Mouse (Mus musculus) limb, embryonic 13.5 days (tissue): Measurements from ENCODE around the gene Serpina1a. TPM values are rescaled to one million over a fixed set of nuclear protein-coding genes. Genes with fewer than 3 reads are reported as not detected.
"Not testable (repeated sequence)": the region's sequence is repeated elsewhere in the genome, so short reads cannot be mapped to it uniquely, and the experiment has no call there.

Experiments
- ATAC-seq: fragments of 200-750 bp; cut with Nextera tagmentation; 2 replicates; pipeline ENCODE4 v1.8.0; 2017; ENCODE audit warnings: low read depth, moderate number of reproducible peaks, moderate TSS enrichment; ENCODE audit not compliant: low FRiP score
- H3K27ac ChIP-seq: fragments of 300-500 bp; sonication (generic); 2 replicates; pipeline ENCODE4 v1.5.1; 2015; ENCODE audit warnings: inconsistent platforms, mild to moderate bottlenecking, moderate library complexity
- H3K27me3 ChIP-seq: fragments of 300-500 bp; sonication (generic); 2 replicates; pipeline ENCODE4 v1.6.1; 2015; ENCODE audit warnings: mild to moderate bottlenecking, inconsistent platforms
- H3K36me3 ChIP-seq: fragments of 300-500 bp; sonication (generic); 2 replicates; pipeline ENCODE4 v1.6.1; 2015; ENCODE audit warnings: inconsistent platforms, mild to moderate bottlenecking, moderate library complexity
- H3K4me1 ChIP-seq: fragments of 300-500 bp; sonication (generic); 2 replicates; pipeline ENCODE4 v1.6.1; 2015; ENCODE audit warnings: inconsistent platforms
- H3K4me2 ChIP-seq: fragments of 300-500 bp; sonication (generic); replicated peaks from 2 replicates; pipeline ENCODE4 v1.6.1; 2015; ENCODE audit warnings: inconsistent platforms, mild to moderate bottlenecking, moderate library complexity
- H3K4me3 ChIP-seq: fragments of 300-500 bp; sonication (generic); 2 replicates; pipeline ENCODE4 v1.5.1; 2015; ENCODE audit warnings: moderate library complexity, mild to moderate bottlenecking, inconsistent platforms
- H3K9ac ChIP-seq: fragments of 300-500 bp; sonication (generic); 2 replicates; pipeline ENCODE4 v1.6.1; 2015; ENCODE audit warnings: mild to moderate bottlenecking, inconsistent platforms
- H3K9me3 ChIP-seq: fragments of 300-500 bp; sonication (generic); 2 replicates; pipeline ENCODE4 v1.6.1; 2016; ENCODE audit warnings: inconsistent platforms
- WGBS: fragments of 180-500 bp; shearing (Covaris S2); methylation state at CpG from one replicate; pipeline ENCODE4 v1.1.7; 2015; 5-methylcytosine and 5-hydroxymethylcytosine counted together
- polyA plus RNA-seq: library from polyadenylated mRNA; unstranded; fragments of >200 nt; fragmentation: Nextera tagmentation; extraction: Ambion mirVana; gene quantifications from 2 replicates; pipeline ENCODE4 v1.2.1, GENCODE M21; 2015

The Serpina1a gene
- polyA plus RNA-seq, result 0.14 and 0.69 TPM in 2 replicates

- not testable (repeated sequence) for H3K4me2 ChIP-seq, H3K36me3 ChIP-seq, ATAC-seq, H3K4me1 ChIP-seq, H3K27ac ChIP-seq, H3K4me3 ChIP-seq, H3K9me3 ChIP-seq, H3K9ac ChIP-seq, H3K27me3 ChIP-seq
- WGBS, result 82% methylated on average over 9 of the region's 9 CpGs
Observed at GRCm38 (mm10) chr12:103863101-103863974, at the start of gene Serpina1a. TSS of gene Serpina1a (minus strand) at chr12:103863562.

- H3K4me2 ChIP-seq, H3K27ac ChIP-seq, ATAC-seq, H3K4me3 ChIP-seq, H3K27me3 ChIP-seq, H3K9ac ChIP-seq, H3K36me3 ChIP-seq, H3K9me3 ChIP-seq, H3K4me1 ChIP-seq: not testable (repeated sequence)
- 93% methylated on average over 12 of the region's 16 CpGs for WGBS
Observed at GRCm38 (mm10) chr12:103909181-103909580, 45.8 kb upstream of the Serpina1a start.

GRCm38 (mm10) chr12:103907746-103908145, 44.4 kb upstream of the Serpina1a start:
- 29% methylated on average over 1 of the region's 1 CpGs for WGBS
- not testable (repeated sequence) for ATAC-seq, H3K9me3 ChIP-seq, H3K4me2 ChIP-seq, H3K4me1 ChIP-seq, H3K9ac ChIP-seq, H3K27me3 ChIP-seq, H3K36me3 ChIP-seq, H3K4me3 ChIP-seq, H3K27ac ChIP-seq

GRCm38 (mm10) chr12:103904837-103905340, 41.5 kb upstream of the Serpina1a start, which contains the start of gene Serpina1c:
TSS of gene Serpina1c (minus strand) at chr12:103904887.
- not testable (repeated sequence) for H3K4me2 ChIP-seq, H3K9me3 ChIP-seq, H3K27ac ChIP-seq, H3K9ac ChIP-seq, H3K27me3 ChIP-seq, H3K36me3 ChIP-seq, H3K4me1 ChIP-seq, H3K4me3 ChIP-seq, ATAC-seq
- WGBS, result 85% methylated on average over 4 of the region's 4 CpGs

GRCm38 (mm10) chr12:103901929-103902328, 38.6 kb upstream of the Serpina1a start:
- H3K9ac ChIP-seq, H3K4me1 ChIP-seq, H3K4me2 ChIP-seq, H3K27me3 ChIP-seq, H3K9me3 ChIP-seq, H3K27ac ChIP-seq, H3K36me3 ChIP-seq, ATAC-seq, H3K4me3 ChIP-seq: not testable (repeated sequence)
- 85% methylated on average over 3 of the region's 3 CpGs for WGBS

GRCm38 (mm10) chr12:103866873-103867272, 3.5 kb upstream of the Serpina1a start:
- not testable (repeated sequence) for H3K4me2 ChIP-seq, H3K27me3 ChIP-seq, H3K9ac ChIP-seq, H3K27ac ChIP-seq, H3K4me1 ChIP-seq, H3K4me3 ChIP-seq, ATAC-seq, H3K36me3 ChIP-seq, H3K9me3 ChIP-seq
- 65% methylated on average over 1 of the region's 1 CpGs for WGBS

- Histone ChIP-seq H3K9me3 (no peaks in the 10 kb centered on the region), H3K9ac (no peak overlapping the region), H3K4me1 (no peaks in the 10 kb centered on the region), H3K36me3 (no peaks in the 10 kb centered on the region), H3K4me3 (no peak overlapping the region), H3K27me3 (no peaks in the 10 kb centered on the region), H3K4me2 (no peak overlapping the region), H3K27ac (no peak overlapping the region)
- 62% methylated on average over 3 of the region's 3 CpGs for WGBS
- no peak for ATAC-seq
Observed at GRCm38 (mm10) chr12:103860976-103861375, 2.4 kb downstream of the Serpina1a start.

- 83% methylated on average over 3 of the region's 4 CpGs for WGBS
- not testable (repeated sequence) for H3K4me3 ChIP-seq, H3K9ac ChIP-seq, H3K4me1 ChIP-seq, H3K9me3 ChIP-seq, H3K27me3 ChIP-seq, H3K36me3 ChIP-seq, H3K27ac ChIP-seq, ATAC-seq, H3K4me2 ChIP-seq
Observed at GRCm38 (mm10) chr12:103860571-103860970, 2.8 kb downstream of the Serpina1a start.

- WGBS, result 68% methylated on average over 3 of the region's 3 CpGs
- ATAC-seq, H3K9ac ChIP-seq: not testable (repeated sequence)
Observed at GRCm38 (mm10) chr12:103859584-103859983, 3.8 kb downstream of the Serpina1a start.

GRCm38 (mm10) chr12:103853032-103853431, 10.3 kb downstream of the Serpina1a start:
- ATAC-seq, H3K4me1 ChIP-seq, H3K27ac ChIP-seq, H3K4me2 ChIP-seq, H3K9me3 ChIP-seq, H3K36me3 ChIP-seq, H3K27me3 ChIP-seq, H3K9ac ChIP-seq, H3K4me3 ChIP-seq: not testable (repeated sequence)
- WGBS, result 76% methylated on average over 2 of the region's 2 CpGs

More at GRCm38 (mm10) chr12:103859584-103859983, 3.8 kb downstream of the Serpina1a start:
- H3K4me2 ChIP-seq, H3K9me3 ChIP-seq, H3K4me3 ChIP-seq, H3K27me3 ChIP-seq, H3K36me3 ChIP-seq, H3K27ac ChIP-seq, H3K4me1 ChIP-seq: not testable (repeated sequence)

GRCm38 (mm10) chr12:103830273-103830672, 33.1 kb downstream of the Serpina1a start, which contains the start of gene Serpina1b:
TSS of gene Serpina1b (minus strand) at chr12:103830373.
- not testable (repeated sequence) for H3K27me3 ChIP-seq, H3K9me3 ChIP-seq, H3K36me3 ChIP-seq, H3K4me2 ChIP-seq, H3K4me1 ChIP-seq, H3K4me3 ChIP-seq, H3K9ac ChIP-seq, ATAC-seq, H3K27ac ChIP-seq
- 76% methylated on average over 4 of the region's 4 CpGs for WGBS

- H3K27me3 ChIP-seq, H3K9me3 ChIP-seq, H3K36me3 ChIP-seq, H3K4me3 ChIP-seq, H3K27ac ChIP-seq, ATAC-seq, H3K4me1 ChIP-seq, H3K4me2 ChIP-seq, H3K9ac ChIP-seq: not testable (repeated sequence)
- WGBS, result 84% methylated on average over 6 of the region's 6 CpGs
Observed at GRCm38 (mm10) chr12:103827661-103828372, 35.5 kb downstream of the Serpina1a start.
